Mouse (Mus musculus): ENCODE results near the gene Eps8l1. TPM values are rescaled to one million over a fixed set of nuclear protein-coding genes. Genes with fewer than 3 reads are reported as not detected.

Gene Eps8l1
- polyA plus RNA-seq, 1 experiment from 2014 or later: 3.8 TPM

DNA sequence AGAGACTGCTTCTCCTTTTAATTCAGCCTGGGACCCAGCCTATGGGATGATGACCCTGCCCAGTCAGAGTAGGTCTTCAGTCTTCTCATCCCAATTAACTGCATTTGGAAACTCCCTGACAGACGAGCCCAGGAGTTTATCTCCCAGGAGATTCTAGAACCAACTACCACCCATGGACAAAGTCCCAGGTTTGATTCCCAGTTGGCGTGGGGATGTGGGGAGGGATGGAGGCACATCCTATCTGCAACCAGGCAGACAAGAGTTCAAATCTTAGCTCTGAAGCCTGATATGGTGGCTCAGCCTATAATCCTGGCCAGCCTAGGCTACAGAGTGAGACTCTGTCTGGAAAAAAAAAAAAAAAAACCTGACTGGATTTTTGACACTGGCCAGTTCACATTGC lies 22.8 kb upstream of the Eps8l1 start:
- ATAC-seq (ENCODE audit: low FRiP score): no peak
- 92% methylated on average over 2 of the region's 2 CpGs for WGBS
- H3K36me3 ChIP-seq (ENCODE audit: control insufficient read depth, insufficient read depth, low read length): peaks cover 13% of the 10 kb centered on the region

DNA sequence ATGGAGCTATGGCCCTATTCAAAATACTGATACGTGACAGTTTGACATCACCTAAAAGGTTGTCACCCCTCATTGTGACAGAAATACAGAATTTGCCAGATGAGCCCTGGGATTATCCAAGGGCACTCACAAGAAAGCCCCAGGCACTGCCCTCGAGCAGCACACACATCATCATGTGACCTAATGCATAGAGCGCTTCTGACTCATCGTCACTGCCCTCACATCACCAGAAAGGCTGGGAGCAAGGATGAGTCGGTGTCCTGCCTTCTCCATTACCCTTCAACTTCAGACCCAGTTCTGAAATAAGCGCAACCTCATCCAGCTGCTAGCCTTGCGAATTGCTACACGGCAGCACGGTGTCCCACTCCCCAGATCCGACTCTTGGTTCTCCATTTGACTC lies 19.9 kb upstream of the Eps8l1 start:
- Histone ChIP-seq H3K27ac (ENCODE audit: low read depth, low read length) (no peak overlapping the region), H3K4me1 (ENCODE audit: control insufficient read depth, insufficient read depth, low read length) (peaks cover 2% of the 10 kb centered on the region; the same call in 1 of the 2 replicates), H3K27me3 (ENCODE audit: control insufficient read depth, insufficient read depth, low read length) (no peaks in the 10 kb centered on the region), H3K4me2 (no peak overlapping the region), H3K9me3 (ENCODE audit: control insufficient read depth, low read length) (no peaks in the 10 kb centered on the region), H3K36me3 (ENCODE audit: control insufficient read depth, insufficient read depth, low read length) (peaks cover 13% of the 10 kb centered on the region), H3K4me3 (ENCODE audit: low read depth, low read length) (no peak overlapping the region), H3K9ac (ENCODE audit: low read length) (no peak overlapping the region)
- WGBS: 91% methylated on average over 10 of the region's 10 CpGs
- no peak for DNase-seq (ENCODE audit: low spot score, missing footprints)
- ATAC-seq (ENCODE audit: low FRiP score): no peak

More for the DNA sequence above, 22.8 kb upstream of the Eps8l1 start:
- H3K4me2 ChIP-seq: no peak overlapping the region
- no peaks in the 10 kb centered on the region for H3K4me1 ChIP-seq (ENCODE audit: control insufficient read depth, insufficient read depth, low read length)
- no peak overlapping the region for H3K9ac ChIP-seq (ENCODE audit: low read length)
- DNase-seq (ENCODE audit: low spot score, missing footprints): no peak
- H3K4me3 ChIP-seq (ENCODE audit: low read depth, low read length): no peak overlapping the region
- H3K27me3 ChIP-seq (ENCODE audit: control insufficient read depth, insufficient read depth, low read length): no peaks in the 10 kb centered on the region
- H3K9me3 ChIP-seq (ENCODE audit: control insufficient read depth, low read length): no peaks in the 10 kb centered on the region
- no peak overlapping the region for H3K27ac ChIP-seq (ENCODE audit: low read depth, low read length)

DNA sequence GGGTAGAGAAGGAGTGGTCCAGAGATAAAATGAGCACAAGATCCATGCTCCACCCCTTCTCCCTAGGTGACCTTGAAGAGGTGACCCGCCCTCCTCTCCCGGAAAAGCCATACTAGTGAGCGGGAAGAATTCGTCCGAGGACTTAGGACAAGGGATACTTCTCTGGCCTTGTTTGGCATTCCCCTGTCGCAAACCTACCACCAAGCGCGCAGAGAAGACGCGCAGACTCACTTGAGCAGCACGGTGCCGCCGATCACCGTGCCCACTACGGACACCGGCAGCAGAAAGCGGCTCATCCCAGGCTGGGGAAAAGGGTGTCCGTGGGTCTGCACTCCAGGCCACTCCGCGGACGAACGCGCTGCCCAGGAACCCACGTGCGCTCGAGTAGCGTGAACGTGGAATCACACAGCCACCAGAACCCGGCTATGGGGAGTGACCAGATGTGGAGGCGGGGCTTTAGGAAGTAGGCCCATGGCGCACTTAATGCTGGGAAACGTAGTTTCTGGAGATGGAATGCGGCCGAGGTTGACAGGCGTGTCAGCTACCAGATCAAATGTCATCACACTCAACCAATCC lies 15.2 kb upstream of the Eps8l1 start, which contains the start of gene Rdh13:
Gene Rdh13, minus strand, starts transcription at position 434 of the 576 bp plus-strand sequence.
- Histone ChIP-seq H3K9ac (ENCODE audit: low read length) (peak within 1 kb of the TSS; percentile 63), H3K9me3 (ENCODE audit: control insufficient read depth, low read length) (no peaks in the 10 kb centered on the region), H3K27ac (ENCODE audit: low read depth, low read length) (no peak within 1 kb of the TSS), H3K4me3 (ENCODE audit: low read depth, low read length) (peak within 1 kb of the TSS; percentile 64), H3K36me3 (ENCODE audit: control insufficient read depth, insufficient read depth, low read length) (peaks cover 13% of the 10 kb centered on the region), H3K4me1 (ENCODE audit: control insufficient read depth, insufficient read depth, low read length) (peaks cover 2% of the 10 kb centered on the region; the same call in 1 of the 2 replicates), H3K4me2 (peak within 1 kb of the TSS; percentile 67), H3K27me3 (ENCODE audit: control insufficient read depth, insufficient read depth, low read length) (no peaks in the 10 kb centered on the region)
- ATAC-seq (ENCODE audit: low FRiP score) (peak; percentile 97), DNase-seq (ENCODE audit: low spot score, missing footprints) (peak; percentile 98)
- WGBS: under 1% methylated on average over 35 of the region's 35 CpGs

DNA sequence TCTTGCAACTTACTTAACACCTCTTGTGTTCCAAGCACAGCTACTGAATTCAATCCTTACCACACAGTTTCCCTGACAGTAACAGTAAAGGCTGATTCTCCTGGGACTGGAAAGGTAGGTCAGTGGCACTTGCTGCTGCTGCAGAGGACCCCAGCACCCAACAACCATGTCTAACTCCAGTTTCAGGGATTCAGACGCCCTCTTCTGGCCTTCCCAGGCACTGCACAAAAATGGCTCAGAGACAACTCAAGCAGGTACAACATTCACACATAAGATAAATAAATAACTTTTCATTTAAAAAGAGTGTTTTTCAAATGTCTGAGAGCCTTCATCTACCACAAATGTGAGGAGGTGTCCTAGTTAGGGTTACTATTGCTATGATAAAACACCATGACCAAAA lies 13.3 kb upstream of the Eps8l1 start:
- WGBS: 0% methylated on average over 1 of the region's 1 CpGs
- Histone ChIP-seq H3K4me1 (ENCODE audit: control insufficient read depth, insufficient read depth, low read length) (peaks cover 2% of the 10 kb centered on the region; the same call in 1 of the 2 replicates), H3K27ac (ENCODE audit: low read depth, low read length) (no peak overlapping the region), H3K27me3 (ENCODE audit: control insufficient read depth, insufficient read depth, low read length) (no peaks in the 10 kb centered on the region), H3K4me2 (no peak overlapping the region), H3K36me3 (ENCODE audit: control insufficient read depth, insufficient read depth, low read length) (peaks cover 5% of the 10 kb centered on the region), H3K9me3 (ENCODE audit: control insufficient read depth, low read length) (no peaks in the 10 kb centered on the region), H3K4me3 (ENCODE audit: low read depth, low read length) (no peak overlapping the region), H3K9ac (ENCODE audit: low read length) (no peak overlapping the region)
- DNase-seq (ENCODE audit: low spot score, missing footprints): no peak
- ATAC-seq (ENCODE audit: low FRiP score): no peak

DNA sequence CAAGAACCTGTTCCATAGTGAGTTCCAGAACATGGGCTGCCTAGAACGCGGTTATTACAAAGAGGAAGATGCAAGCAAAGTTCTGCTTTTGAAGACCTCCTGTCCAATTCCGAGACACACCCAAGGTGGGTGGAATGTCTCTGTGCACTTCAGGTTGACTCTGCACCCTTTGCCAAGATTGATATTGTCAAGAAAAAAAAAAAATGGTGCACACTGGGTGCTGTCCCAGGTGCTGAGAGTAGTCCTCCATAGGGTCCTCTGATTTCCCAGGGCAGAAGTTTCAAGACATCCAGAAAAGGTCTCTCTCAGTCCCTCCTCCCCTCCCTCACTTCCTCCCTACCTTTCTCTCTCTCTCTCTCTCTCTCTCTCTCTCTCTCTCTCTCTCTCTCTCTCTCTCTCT lies 12.0 kb upstream of the Eps8l1 start:
- no peak for ATAC-seq (ENCODE audit: low FRiP score)
- no peak overlapping the region for H3K4me2 ChIP-seq

DNA sequence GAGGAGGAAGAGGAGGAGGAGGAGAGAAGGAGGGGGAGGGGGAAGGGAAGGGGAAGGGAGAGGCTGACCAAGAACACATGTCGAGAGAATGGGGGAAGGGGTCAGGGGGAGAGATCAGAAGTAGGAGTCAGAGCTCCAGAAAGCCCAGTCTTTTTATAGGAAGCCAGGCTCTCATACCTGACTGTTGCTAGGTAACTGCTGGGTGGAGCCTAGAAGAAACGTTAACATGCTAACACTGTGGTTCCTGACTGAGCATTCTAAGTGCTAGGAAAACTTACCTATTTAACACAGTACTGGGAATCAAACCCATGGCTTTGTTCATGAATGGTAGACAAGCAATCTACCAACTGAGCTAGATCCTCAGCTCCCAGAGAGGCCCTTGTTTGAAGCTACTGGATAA lies 11.3 kb upstream of the Eps8l1 start:
- Histone ChIP-seq H3K9me3 (ENCODE audit: control insufficient read depth, low read length) (no peaks in the 10 kb centered on the region), H3K4me1 (ENCODE audit: control insufficient read depth, insufficient read depth, low read length) (peaks cover 2% of the 10 kb centered on the region; the same call in 1 of the 2 replicates), H3K4me3 (ENCODE audit: low read depth, low read length) (no peak overlapping the region), H3K27me3 (ENCODE audit: control insufficient read depth, insufficient read depth, low read length) (no peaks in the 10 kb centered on the region), H3K9ac (ENCODE audit: low read length) (no peak overlapping the region), H3K36me3 (ENCODE audit: control insufficient read depth, insufficient read depth, low read length) (no peaks in the 10 kb centered on the region), H3K27ac (ENCODE audit: low read depth, low read length) (no peak overlapping the region), H3K4me2 (no peak overlapping the region)
- no peak for DNase-seq (ENCODE audit: low spot score, missing footprints)
- no peak for ATAC-seq (ENCODE audit: low FRiP score)
- 8% methylated on average over 2 of the region's 2 CpGs for WGBS

More for the DNA sequence above, 12.0 kb upstream of the Eps8l1 start:
- Histone ChIP-seq H3K27ac (ENCODE audit: low read depth, low read length) (no peak overlapping the region), H3K4me1 (ENCODE audit: control insufficient read depth, insufficient read depth, low read length) (peaks cover 2% of the 10 kb centered on the region; the same call in 1 of the 2 replicates), H3K4me3 (ENCODE audit: low read depth, low read length) (no peak overlapping the region), H3K27me3 (ENCODE audit: control insufficient read depth, insufficient read depth, low read length) (no peaks in the 10 kb centered on the region), H3K9ac (ENCODE audit: low read length) (no peak overlapping the region), H3K36me3 (ENCODE audit: control insufficient read depth, insufficient read depth, low read length) (no peaks in the 10 kb centered on the region; the same call in 1 of the 2 replicates), H3K9me3 (ENCODE audit: control insufficient read depth, low read length) (no peaks in the 10 kb centered on the region)
- DNase-seq (ENCODE audit: low spot score, missing footprints): no peak
- WGBS: 87% methylated on average over 3 of the region's 3 CpGs

DNA sequence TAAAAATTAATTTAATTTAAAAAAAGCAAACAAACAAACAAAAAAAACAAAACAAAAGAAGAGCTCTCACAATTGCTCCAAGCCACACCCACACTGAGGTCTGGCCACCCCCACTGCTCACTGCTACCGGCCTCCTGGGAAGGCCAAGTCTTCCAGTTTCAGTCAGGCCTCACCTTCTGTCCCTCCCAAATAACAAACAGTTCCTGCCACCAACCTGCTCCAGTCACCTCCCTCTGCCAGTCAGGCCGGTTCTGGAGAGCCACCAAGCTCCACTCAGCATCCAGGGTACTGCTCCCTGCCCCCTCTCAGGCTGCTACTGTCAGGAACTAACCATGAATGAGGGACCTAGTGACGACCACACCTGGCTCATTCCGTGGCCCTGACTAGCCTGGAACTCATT lies 7.8 kb upstream of the Eps8l1 start:
- Histone ChIP-seq H3K27ac (ENCODE audit: low read depth, low read length) (no peak overlapping the region), H3K27me3 (ENCODE audit: control insufficient read depth, insufficient read depth, low read length) (no peaks in the 10 kb centered on the region), H3K4me2 (no peak overlapping the region), H3K9ac (ENCODE audit: low read length) (no peak overlapping the region), H3K4me1 (ENCODE audit: control insufficient read depth, insufficient read depth, low read length) (no peaks in the 10 kb centered on the region), H3K36me3 (ENCODE audit: control insufficient read depth, insufficient read depth, low read length) (no peaks in the 10 kb centered on the region), H3K9me3 (ENCODE audit: control insufficient read depth, low read length) (no peaks in the 10 kb centered on the region), H3K4me3 (ENCODE audit: low read depth, low read length) (no peak overlapping the region)
- no peak for DNase-seq (ENCODE audit: low spot score, missing footprints)
- WGBS: 34% methylated on average over 4 of the region's 4 CpGs
- ATAC-seq (ENCODE audit: low FRiP score): no peak

DNA sequence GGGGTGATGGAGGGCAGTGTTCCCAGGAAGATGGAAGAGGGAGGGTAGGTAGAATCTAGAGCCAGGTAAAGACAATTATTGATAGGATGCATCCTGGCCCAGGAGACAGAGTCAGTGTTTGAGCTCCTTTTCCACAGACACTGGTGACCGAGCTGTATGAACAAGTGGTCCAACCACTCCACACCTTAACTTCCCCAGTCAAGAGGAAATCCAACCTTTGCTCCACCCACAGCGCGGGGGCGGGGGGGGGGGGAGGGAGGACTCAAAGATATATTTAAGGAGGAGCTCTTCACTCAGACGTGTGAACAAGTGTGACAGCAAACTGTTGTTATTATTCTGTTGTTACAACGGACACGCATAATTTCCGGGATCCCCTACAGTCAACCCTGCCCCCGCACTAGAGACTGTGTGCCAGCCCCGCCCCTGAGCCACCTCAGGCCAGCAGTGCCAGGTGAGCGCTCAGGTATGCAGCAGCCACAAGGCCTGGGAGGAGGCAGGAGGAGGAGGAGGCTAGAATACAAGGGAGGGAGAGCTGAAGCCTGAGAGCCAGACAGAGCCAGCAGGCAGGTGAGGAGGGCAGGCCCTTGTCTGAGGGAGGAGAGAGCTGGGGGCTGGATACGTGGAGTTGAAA lies 3.8 kb downstream of the Eps8l1 start:
- H3K27ac ChIP-seq (ENCODE audit: low read depth, low read length): no peak overlapping the region
- no peaks in the 10 kb centered on the region for H3K4me1 ChIP-seq (ENCODE audit: control insufficient read depth, insufficient read depth, low read length)
- ATAC-seq (ENCODE audit: low FRiP score): no peak
- H3K9me3 ChIP-seq (ENCODE audit: control insufficient read depth, low read length): no peaks in the 10 kb centered on the region
- no peak overlapping the region for H3K4me2 ChIP-seq
- WGBS: 17% methylated on average over 11 of the region's 12 CpGs
- H3K27me3 ChIP-seq (ENCODE audit: control insufficient read depth, insufficient read depth, low read length): no peaks in the 10 kb centered on the region
- H3K9ac ChIP-seq (ENCODE audit: low read length): no peak overlapping the region
- no peak overlapping the region for H3K4me3 ChIP-seq (ENCODE audit: low read depth, low read length)
- DNase-seq (ENCODE audit: low spot score, missing footprints): no peak
- no peaks in the 10 kb centered on the region for H3K36me3 ChIP-seq (ENCODE audit: control insufficient read depth, insufficient read depth, low read length)

DNA sequence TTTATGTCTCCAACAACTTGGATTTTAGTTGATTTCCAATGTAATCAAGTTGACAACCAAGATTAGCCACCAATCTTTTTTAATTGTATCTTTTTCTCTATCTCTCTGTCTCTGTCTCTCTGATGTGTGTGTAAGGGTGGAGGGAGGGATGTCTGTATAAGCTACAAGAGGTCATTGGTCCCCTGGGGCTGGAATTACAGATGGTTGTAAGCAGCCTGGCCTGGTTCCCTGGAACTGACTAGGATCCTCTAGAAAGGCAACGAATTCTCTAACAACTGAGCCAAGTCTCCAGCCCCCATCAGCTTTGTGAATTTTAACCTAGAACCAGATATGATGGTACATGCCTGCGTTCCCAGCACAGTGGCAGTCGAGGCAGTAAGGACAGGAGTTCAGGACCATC lies 7.3 kb downstream of the Eps8l1 start:
- ATAC-seq (ENCODE audit: low FRiP score) (no peak), DNase-seq (ENCODE audit: low spot score, missing footprints) (no peak)
- H3K9me3 ChIP-seq (ENCODE audit: control insufficient read depth, low read length): no peaks in the 10 kb centered on the region
- no peak overlapping the region for H3K4me2 ChIP-seq
- WGBS: 64% methylated on average over 3 of the region's 3 CpGs
- H3K27ac ChIP-seq (ENCODE audit: low read depth, low read length): no peak overlapping the region
- peaks cover 6% of the 10 kb centered on the region; the same call in 1 of the 2 replicates for H3K4me1 ChIP-seq (ENCODE audit: control insufficient read depth, insufficient read depth, low read length)
- no peaks in the 10 kb centered on the region for H3K36me3 ChIP-seq (ENCODE audit: control insufficient read depth, insufficient read depth, low read length)
- no peak overlapping the region for H3K9ac ChIP-seq (ENCODE audit: low read length)
- H3K4me3 ChIP-seq (ENCODE audit: low read depth, low read length): no peak overlapping the region
- H3K27me3 ChIP-seq (ENCODE audit: control insufficient read depth, insufficient read depth, low read length): peaks cover 22% of the 10 kb centered on the region; the same call in 1 of the 2 replicates
